Mouse (Mus musculus) brain, embryonic 14.5 days (tissue): Measurements from ENCODE around the gene Nrxn1. TPM values are rescaled to one million over a fixed set of nuclear protein-coding genes. Genes with fewer than 3 reads are reported as not detected.

ENCODE experiments used
- DNase-seq: peaks from one replicate; pipeline ENCODE4 v3.0.0-alpha.2; 2011; ENCODE audit warnings: low read depth
- CTCF ChIP-seq: fragments of 200-500 bp; IDR thresholded peaks from 2 replicates; pipeline ENCODE4 v1.5.1; 2012; ENCODE audit warnings: inconsistent platforms, mild to moderate bottlenecking, moderate library complexity, borderline replicate concordance; ENCODE audit not compliant: insufficient read depth, insufficient read length; ENCODE audit errors: extremely low read depth
- POLR2A ChIP-seq: fragments of 200-500 bp; IDR thresholded peaks from 2 replicates; pipeline ENCODE4 v1.6.1; 2012; ENCODE audit warnings: mild to moderate bottlenecking, inconsistent platforms, borderline replicate concordance; ENCODE audit not compliant: poor library complexity, insufficient read depth, insufficient read length, severe bottlenecking; ENCODE audit errors: extremely low read depth
- polyA plus RNA-seq: library from polyadenylated mRNA; depleted of rRNA; stranded (reverse); fragments of >200 nt; gene quantifications from 2 replicates; pipeline ENCODE4 v1.2.3, GENCODE M21; 2012

Gene Nrxn1
- polyA plus RNA-seq, 1 experiment = 123 TPM

- TF ChIP-seq POLR2A (no peak), CTCF (no peak)
- DNase-seq = no peak
These were observed 180.5 kb downstream of the Nrxn1 start for GRCm38 (mm10) chr17:90912341-90912740.

- TF ChIP-seq POLR2A (no peak), CTCF (no peak)
- DNase-seq = peak; percentile 35
These were observed 186.5 kb downstream of the Nrxn1 start for GRCm38 (mm10) chr17:90906118-90907093.

- DNase-seq = no peak
These were observed 187.7 kb downstream of the Nrxn1 start for GRCm38 (mm10) chr17:90905143-90905542.

GRCm38 (mm10) chr17:90892327-90893259 lies 200.3 kb downstream of the Nrxn1 start:
- DNase-seq = peak; percentile 96
- no peak for TF ChIP-seq POLR2A
- no peak for TF ChIP-seq CTCF

More at GRCm38 (mm10) chr17:90905143-90905542, 187.7 kb downstream of the Nrxn1 start:
- TF ChIP-seq CTCF (no peak), POLR2A (no peak)

- DNase-seq = peak; percentile 55
- TF ChIP-seq CTCF = no peak
- no peak for TF ChIP-seq POLR2A
These were observed 201.2 kb downstream of the Nrxn1 start for GRCm38 (mm10) chr17:90891711-90892110.

- DNase-seq = peak; percentile 49
- TF ChIP-seq POLR2A = no peak
- TF ChIP-seq CTCF = no peak
These were observed 235.6 kb downstream of the Nrxn1 start for GRCm38 (mm10) chr17:90857225-90857624.

GRCm38 (mm10) chr17:90843876-90844275 lies 249.0 kb downstream of the Nrxn1 start:
- TF ChIP-seq CTCF = no peak
- no peak for TF ChIP-seq POLR2A
- peak; percentile 18 for DNase-seq

- no peak for TF ChIP-seq CTCF
- no peak for TF ChIP-seq POLR2A
- DNase-seq = no peak
These were observed 249.7 kb downstream of the Nrxn1 start for GRCm38 (mm10) chr17:90843072-90843611.

- TF ChIP-seq POLR2A (no peak), CTCF (no peak)
- peak; percentile 82 for DNase-seq
These were observed 255.9 kb downstream of the Nrxn1 start for GRCm38 (mm10) chr17:90837022-90837414.

- peak; percentile 57 for DNase-seq
- TF ChIP-seq POLR2A (no peak), CTCF (no peak)
These were observed 256.5 kb downstream of the Nrxn1 start for GRCm38 (mm10) chr17:90836154-90837021.
